Mouse (Mus musculus) neural tube, embryonic 14.5 days (tissue): ENCODE results near the gene Cpeb2. TPM values are rescaled to one million over a fixed set of nuclear protein-coding genes. Genes with fewer than 3 reads are reported as not detected.

ENCODE experiments used
- ATAC-seq: fragments of 200-750 bp; cut with Nextera tagmentation; 2 replicates; pipeline ENCODE4 v1.8.0; 2017; ENCODE audit warnings: low read depth, mild to moderate bottlenecking, moderate TSS enrichment, moderate library complexity
- H3K27ac ChIP-seq: fragments of 300-500 bp; sonication (generic); 2 replicates; pipeline ENCODE4 v1.5.1; 2014; ENCODE audit warnings: low read depth, mild to moderate bottlenecking, control low read depth, low read length, moderate library complexity, mixed read lengths
- H3K27me3 ChIP-seq: fragments of 300-500 bp; sonication (generic); 2 replicates; pipeline ENCODE4 v1.6.1; 2014; ENCODE audit warnings: low read length; ENCODE audit not compliant: control insufficient read depth, insufficient read depth
- H3K36me3 ChIP-seq: fragments of 300-500 bp; sonication (generic); 2 replicates; pipeline ENCODE4 v1.6.1; 2014; ENCODE audit warnings: low read length, mixed read lengths; ENCODE audit not compliant: control insufficient read depth, insufficient read depth
- H3K4me1 ChIP-seq: fragments of 300-500 bp; sonication (generic); 2 replicates; pipeline ENCODE4 v1.6.1; 2014; ENCODE audit warnings: low read length; ENCODE audit not compliant: control insufficient read depth, insufficient read depth
- H3K4me2 ChIP-seq: fragments of 300-500 bp; sonication (generic); 2 replicates; pipeline ENCODE4 v1.6.1; 2014; ENCODE audit warnings: mild to moderate bottlenecking, low read depth, low read length, control low read depth
- H3K4me3 ChIP-seq: fragments of 300-500 bp; sonication (generic); 2 replicates; pipeline ENCODE4 v1.5.1; 2014; ENCODE audit warnings: low read depth, low read length, control low read depth, mixed read lengths
- H3K9ac ChIP-seq: fragments of 300-500 bp; sonication (generic); replicated peaks from 2 replicates; pipeline ENCODE4 v1.6.1; 2014; ENCODE audit warnings: low read depth, mild to moderate bottlenecking, control low read depth, low read length, mixed read lengths
- H3K9me3 ChIP-seq: fragments of 300-500 bp; sonication (generic); 2 replicates; pipeline ENCODE4 v1.6.1; 2016; ENCODE audit warnings: low read length; ENCODE audit not compliant: control insufficient read depth
- WGBS: fragments of 180-500 bp; shearing (Covaris S2); extraction: QIAGEN DNeasy Blood & Tissue Kit; methylation state at CpG from one replicate; pipeline ENCODE4 v1.1.7; 2014; 5-methylcytosine and 5-hydroxymethylcytosine counted together
- polyA plus RNA-seq: library from polyadenylated mRNA; unstranded; fragments of >200 nt; fragmentation: Nextera tagmentation; extraction: Ambion mirVana; gene quantifications from 2 replicates; pipeline ENCODE4 v1.2.1, GENCODE M21; 2014

Gene Cpeb2
- polyA plus RNA-seq, 1 experiment from 2014 or later: 28.4 TPM

- no peak overlapping the region for H3K4me3 ChIP-seq
- no peak overlapping the region for H3K4me2 ChIP-seq
- H3K9ac ChIP-seq: no peak overlapping the region
- no peak for ATAC-seq
- no peaks in the 10 kb centered on the region for H3K36me3 ChIP-seq
- H3K9me3 ChIP-seq: no peaks in the 10 kb centered on the region
- H3K4me1 ChIP-seq: no peaks in the 10 kb centered on the region
- H3K27ac ChIP-seq: no peak overlapping the region
- WGBS: 81% methylated on average over 4 of the region's 4 CpGs
- H3K27me3 ChIP-seq: no peaks in the 10 kb centered on the region
Observed at GRCm38 (mm10) chr5:43325561-43325960, 92.6 kb downstream of the Cpeb2 start.

GRCm38 (mm10) chr5:43328579-43328978 is 95.6 kb downstream of the Cpeb2 start:
- H3K36me3 ChIP-seq: no peaks in the 10 kb centered on the region
- H3K9ac ChIP-seq: no peak overlapping the region
- no peaks in the 10 kb centered on the region for H3K4me1 ChIP-seq
- H3K9me3 ChIP-seq: no peaks in the 10 kb centered on the region
- no peak overlapping the region for H3K27ac ChIP-seq
- H3K4me3 ChIP-seq: no peak overlapping the region
- H3K27me3 ChIP-seq: no peaks in the 10 kb centered on the region
- WGBS: 54% methylated on average over 4 of the region's 4 CpGs
- no peak overlapping the region for H3K4me2 ChIP-seq
- ATAC-seq: no peak

GRCm38 (mm10) chr5:43330260-43330659 is 97.3 kb downstream of the Cpeb2 start:
- WGBS: 96% methylated on average over 3 of the region's 3 CpGs
- no peak for ATAC-seq

GRCm38 (mm10) chr5:43334469-43334868 is 101.5 kb downstream of the Cpeb2 start:
- Histone ChIP-seq H3K9ac (no peak overlapping the region), H3K4me1 (no peaks in the 10 kb centered on the region), H3K27ac (no peak overlapping the region), H3K4me2 (no peak overlapping the region), H3K36me3 (no peaks in the 10 kb centered on the region), H3K4me3 (no peak overlapping the region), H3K9me3 (no peaks in the 10 kb centered on the region), H3K27me3 (no peaks in the 10 kb centered on the region)
- WGBS: 84% methylated on average over 2 of the region's 2 CpGs
- no peak for ATAC-seq

More at GRCm38 (mm10) chr5:43330260-43330659, 97.3 kb downstream of the Cpeb2 start:
- no peak overlapping the region for H3K4me3 ChIP-seq
- H3K36me3 ChIP-seq: no peaks in the 10 kb centered on the region
- H3K27me3 ChIP-seq: no peaks in the 10 kb centered on the region
- no peak overlapping the region for H3K27ac ChIP-seq
- H3K4me1 ChIP-seq: no peaks in the 10 kb centered on the region
- H3K9ac ChIP-seq: no peak overlapping the region
- no peak overlapping the region for H3K4me2 ChIP-seq
- H3K9me3 ChIP-seq: no peaks in the 10 kb centered on the region

GRCm38 (mm10) chr5:43337212-43337611 is 104.2 kb downstream of the Cpeb2 start:
- H3K4me3 ChIP-seq: no peak overlapping the region
- H3K27ac ChIP-seq: no peak overlapping the region
- H3K4me2 ChIP-seq: no peak overlapping the region
- ATAC-seq: no peak
- no peaks in the 10 kb centered on the region for H3K27me3 ChIP-seq
- no peaks in the 10 kb centered on the region for H3K9me3 ChIP-seq
- H3K9ac ChIP-seq: no peak overlapping the region
- no peaks in the 10 kb centered on the region for H3K4me1 ChIP-seq
- 91% methylated on average over 1 of the region's 1 CpGs for WGBS
- no peaks in the 10 kb centered on the region for H3K36me3 ChIP-seq

- Histone ChIP-seq H3K9ac (no peak overlapping the region), H3K4me1 (no peaks in the 10 kb centered on the region), H3K27ac (no peak overlapping the region), H3K36me3 (no peaks in the 10 kb centered on the region), H3K27me3 (no peaks in the 10 kb centered on the region), H3K4me3 (no peak overlapping the region), H3K9me3 (no peaks in the 10 kb centered on the region), H3K4me2 (no peak overlapping the region)
- 29% methylated on average over 10 of the region's 10 CpGs for WGBS
- ATAC-seq: peak; percentile 87
Observed at GRCm38 (mm10) chr5:43338771-43339475, 106.0 kb downstream of the Cpeb2 start.
